In the genomic region with DNA sequence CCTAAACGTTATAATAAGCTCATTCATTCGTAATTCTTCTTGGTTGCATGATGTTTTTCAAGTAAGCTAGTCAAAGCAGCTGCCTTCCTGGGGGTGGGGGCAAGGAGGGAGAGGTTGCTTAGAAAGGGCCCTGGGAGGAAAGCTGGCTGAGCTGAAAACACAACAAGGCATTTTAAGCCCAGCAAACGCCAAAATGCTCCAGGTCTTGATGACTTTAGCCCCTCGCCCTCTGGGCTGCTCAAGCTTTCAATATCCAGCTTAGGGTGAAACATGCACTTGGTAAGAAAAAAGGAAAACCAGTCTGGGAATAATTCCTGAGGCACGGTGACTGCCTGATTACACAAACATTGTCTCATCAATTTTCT, we compare ENCODE assay signal across 8 mouse cellular contexts. TPM values are rescaled to one million over a fixed set of nuclear protein-coding genes. Genes with fewer than 3 reads are reported as not detected.
A peak's percentile ranks its signal among the peaks of the same experiment; 100 is the strongest.
DNase-seq lines count a peak whose midpoint lies in the region; ATAC-seq and TF ChIP-seq lines count a peak whose summit lies in the region.

No protein-coding gene starts in this region.

- peak in 1 of 2 experiments; percentile 14 for DNase-seq in left cerebral cortex, adult 2 months (ENCODE audit: extremely low spot score in 1 of 2, low spot score in 2 of 2)
- DNase-seq in left cerebral cortex, adult 11 months (ENCODE audit: low spot score): no peak
- DNase-seq in neural tube, embryonic 11.5 days (ENCODE audit: low spot score): no peak
- no peak for DNase-seq in spleen, adult 18-20 months
- no peak for DNase-seq in gastrocnemius, postnatal 10 days
- DNase-seq in layer of hippocampus, postnatal 25 days (ENCODE audit: extremely low spot score in 1 of 2, low spot score in 1 of 2): no peak

- no peaks in the 10 kb centered on the region for H3K4me1 ChIP-seq in embryonic fibroblast, embryonic 13.5 days (ENCODE audit: control insufficient read depth, insufficient read depth, low read length)
- H3K4me1 ChIP-seq in intestine, embryonic 15.5 days (replicated peaks): peaks cover 6% of the 10 kb centered on the region; the same call in 1 of the 2 replicates
- peaks cover 5% of the 10 kb centered on the region; the same call in 1 of the 2 replicates for H3K4me1 ChIP-seq in neural tube, embryonic 11.5 days (ENCODE audit: control insufficient read depth, insufficient read depth, low read length)

- intact Hi-C loops in left cerebral cortex, adult 2 months (cut with DNase I): loop anchor here (5.0 kb wide), 1 partner anchor 147 kb away; no protein-coding TSS in a partner anchor

- peak overlapping the region; percentile 98 for H3K4me2 ChIP-seq in intestine, embryonic 15.5 days (replicated peaks)
- H3K4me2 ChIP-seq in neural tube, embryonic 11.5 days (ENCODE audit: low read depth): peak overlapping the region; percentile 92

- no peaks in the 10 kb centered on the region for H3K36me3 ChIP-seq in intestine, embryonic 15.5 days
- H3K36me3 ChIP-seq in neural tube, embryonic 11.5 days (ENCODE audit: control insufficient read depth, insufficient read depth, low read length): no peaks in the 10 kb centered on the region

- H3K27ac ChIP-seq in left cerebral cortex, adult 2 months: peak overlapping the region; percentile 87
- H3K27ac ChIP-seq in embryonic fibroblast, embryonic 13.5 days (ENCODE audit: insufficient read depth, low read length): no peak overlapping the region
- no peak overlapping the region for H3K27ac ChIP-seq in intestine, embryonic 15.5 days
- H3K27ac ChIP-seq in neural tube, embryonic 11.5 days (ENCODE audit: low read depth, low read length): no peak overlapping the region

- no peaks in the 10 kb centered on the region for H3K9me3 ChIP-seq in intestine, embryonic 15.5 days
- no peaks in the 10 kb centered on the region for H3K9me3 ChIP-seq in neural tube, embryonic 11.5 days (ENCODE audit: control insufficient read depth, low read length)

- H3K4me3 ChIP-seq in left cerebral cortex, adult 2 months: peak overlapping the region; percentile 80
- peak overlapping the region; percentile 56; the same call in 1 of the 2 replicates for H3K4me3 ChIP-seq in embryonic fibroblast, embryonic 13.5 days (ENCODE audit: insufficient read depth, low read length)
- H3K4me3 ChIP-seq in intestine, embryonic 15.5 days (replicated peaks): peak overlapping the region; percentile 59
- peak overlapping the region; percentile 62 for H3K4me3 ChIP-seq in neural tube, embryonic 11.5 days (ENCODE audit: low read depth, low read length)

- no peak for TF ChIP-seq CTCF in left cerebral cortex, adult 2 months (IDR thresholded peaks at IDR 0.05)
- TF ChIP-seq CTCF in embryonic fibroblast, embryonic 13.5 days (IDR thresholded peaks at IDR 0.05; ENCODE audit: borderline replicate concordance, insufficient read depth, low read length): no peak

- WGBS in intestine, embryonic 15.5 days: 38% methylated on average over 5 of the region's 5 CpGs
- 26% methylated on average over 5 of the region's 5 CpGs for WGBS in neural tube, embryonic 11.5 days

- TF ChIP-seq POLR2A in embryonic fibroblast, embryonic 13.5 days (IDR thresholded peaks at IDR 0.05; ENCODE audit: low read depth, low read length): no peak

- H3K27me3 ChIP-seq in intestine, embryonic 15.5 days (replicated peaks): peaks cover 8% of the 10 kb centered on the region; the same call in 1 of the 2 replicates
- no peaks in the 10 kb centered on the region for H3K27me3 ChIP-seq in neural tube, embryonic 11.5 days (ENCODE audit: control insufficient read depth, insufficient read depth, low read length)

- no peak overlapping the region for H3K9ac ChIP-seq in intestine, embryonic 15.5 days
- H3K9ac ChIP-seq in neural tube, embryonic 11.5 days (ENCODE audit: low read length): no peak overlapping the region

- ATAC-seq in intestine, embryonic 15.5 days: no peak
- peak; percentile 13 for ATAC-seq in neural tube, embryonic 11.5 days (ENCODE audit: insufficient read depth, low FRiP score, low TSS enrichment)

RNA-seq across cellular contexts. Expression of a gene that starts 0.2 kb away (rescaled TPM):
- 10 to 100 TPM; 14.6 to 15.3 TPM for total RNA-seq in left cerebral cortex, adult 2 months (2021)
- polyA plus RNA-seq in embryonic fibroblast, embryonic 13.5 days (2011; ENCODE audit: insufficient read length, low read depth, missing spikeins): 0.70 and 1.7 TPM in 2 replicates
- 1.8 and 2.4 TPM in 2 replicates for polyA plus RNA-seq in intestine, embryonic 15.5 days (2015; fragmentation: Nextera tagmentation; extraction: Ambion mirVana)
- polyA plus RNA-seq in neural tube, embryonic 11.5 days (2014; fragmentation: Nextera tagmentation; extraction: Ambion mirVana): 17.0 and 17.3 TPM in 2 replicates
- total RNA-seq in gastrocnemius, postnatal 10 days (2021): 100 to 1,000 TPM; 102 to 106 TPM
- total RNA-seq in layer of hippocampus, postnatal 25 days (2021): 10 to 100 TPM; 28.4 to 32.0 TPM
